Mouse (Mus musculus) activated CD4-positive, CD25-positive, alpha-beta regulatory T cell, adult 4 months (primary cell): Measurements from ENCODE around the gene Acvr1c. TPM values are rescaled to one million over a fixed set of nuclear protein-coding genes. Genes with fewer than 3 reads are reported as not detected.
A peak's percentile ranks its signal among the peaks of the same experiment; 100 is the strongest.

Experiments
- ATAC-seq: one replicate; pipeline ENCODE4 v1.8.0; 2017
- polyA plus RNA-seq, 2 experiments: library from polyadenylated mRNA; unstranded; fragments of 100-300 nt; shearing (Covaris generic); gene quantifications; one replicate each; pipeline ENCODE4 v1.2.1; 2017

Gene Acvr1c
- polyA plus RNA-seq, 2 experiments from 2014 or later: 0.24 to 0.87 TPM

DNA sequence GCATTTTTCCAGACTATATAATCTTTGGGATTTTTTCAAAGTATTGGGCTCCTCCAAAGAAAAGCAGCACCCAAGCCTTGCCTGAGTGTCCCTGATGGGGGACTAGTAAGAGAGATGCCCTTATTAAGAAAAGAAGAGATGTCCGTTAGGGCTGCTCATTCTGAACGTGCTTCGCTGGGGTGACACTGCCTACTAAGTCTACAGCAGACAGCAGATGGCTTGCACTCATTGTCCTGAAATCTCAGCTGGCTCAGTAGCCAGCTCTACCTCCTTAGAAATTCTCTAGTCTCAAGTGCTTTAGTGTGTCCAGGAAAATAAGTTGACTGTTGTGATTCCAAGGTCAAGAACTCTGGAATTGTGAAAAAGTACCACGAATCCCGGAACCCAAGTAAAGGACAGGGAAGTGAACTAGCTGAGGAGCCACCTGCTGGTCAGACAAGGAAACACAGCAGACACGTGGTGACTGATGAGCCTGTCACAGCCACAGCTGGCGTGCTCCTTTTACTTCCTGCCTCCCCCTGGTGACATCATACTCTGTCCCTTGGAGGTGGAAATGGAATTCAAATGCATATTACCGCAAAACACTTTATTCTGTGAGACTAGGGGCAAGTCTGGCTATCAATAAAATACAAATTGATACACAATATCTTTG, 75.3 kb downstream of the Acvr1c start:
- ATAC-seq: peak; percentile 98

DNA sequence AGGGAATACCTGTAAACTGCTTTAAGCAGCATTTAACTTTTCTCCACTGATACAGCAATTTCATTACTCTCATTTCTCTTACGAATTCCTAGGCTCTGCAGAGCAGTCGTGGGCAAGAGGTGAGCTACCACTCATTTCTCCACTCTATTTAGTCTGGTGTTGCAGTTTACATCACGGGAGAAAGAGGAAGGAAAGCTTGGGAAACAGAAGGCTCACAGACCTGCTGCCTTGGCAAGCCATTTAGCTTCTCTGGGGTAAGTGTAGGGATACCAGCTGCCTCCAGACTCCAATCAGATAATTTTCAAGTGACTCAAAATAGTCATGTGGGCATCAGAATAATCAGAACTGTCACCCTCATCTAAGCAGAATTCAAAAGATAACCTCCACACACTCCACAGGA, 76.6 kb downstream of the Acvr1c start:
- no peak for ATAC-seq

DNA sequence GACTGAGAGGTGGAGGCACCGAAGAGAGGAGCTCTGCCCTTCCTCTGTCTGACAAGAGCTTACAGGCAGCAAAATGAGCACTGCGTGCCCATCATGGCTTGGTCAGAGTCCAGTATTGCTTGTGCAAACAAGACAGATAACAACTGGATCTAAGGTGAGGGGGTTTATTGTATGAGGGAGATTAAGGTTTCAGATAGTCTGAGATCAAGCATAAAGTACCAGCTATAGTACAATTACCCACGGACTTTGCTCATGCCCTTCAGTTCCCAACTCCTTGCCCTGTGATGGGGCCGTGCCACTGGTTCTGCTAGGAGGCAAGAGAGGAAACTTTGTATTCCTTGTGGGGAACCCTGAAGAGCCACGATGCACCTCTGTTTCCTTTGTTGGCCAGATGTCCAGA, 78.5 kb downstream of the Acvr1c start:
- no peak for ATAC-seq

DNA sequence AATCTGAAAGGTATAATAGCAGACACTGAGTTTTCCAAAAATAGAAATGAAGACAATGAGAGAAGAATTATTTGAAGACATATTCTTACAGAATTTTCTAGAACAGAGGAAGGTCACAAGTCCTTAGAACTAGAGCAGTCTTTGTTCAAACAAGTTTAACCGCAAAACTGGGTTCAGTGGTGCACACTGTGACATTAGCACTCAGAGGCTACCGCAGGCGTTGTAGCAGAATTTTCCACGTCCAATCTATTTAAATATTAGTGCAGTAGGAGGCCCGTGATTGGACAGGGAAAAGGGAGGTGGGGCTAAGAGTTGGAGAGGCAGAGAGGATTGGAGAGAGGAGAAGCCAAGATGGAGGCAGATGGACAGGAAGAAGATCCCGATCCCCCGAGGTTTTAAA, 81.2 kb downstream of the Acvr1c start:
- no peak for ATAC-seq

DNA sequence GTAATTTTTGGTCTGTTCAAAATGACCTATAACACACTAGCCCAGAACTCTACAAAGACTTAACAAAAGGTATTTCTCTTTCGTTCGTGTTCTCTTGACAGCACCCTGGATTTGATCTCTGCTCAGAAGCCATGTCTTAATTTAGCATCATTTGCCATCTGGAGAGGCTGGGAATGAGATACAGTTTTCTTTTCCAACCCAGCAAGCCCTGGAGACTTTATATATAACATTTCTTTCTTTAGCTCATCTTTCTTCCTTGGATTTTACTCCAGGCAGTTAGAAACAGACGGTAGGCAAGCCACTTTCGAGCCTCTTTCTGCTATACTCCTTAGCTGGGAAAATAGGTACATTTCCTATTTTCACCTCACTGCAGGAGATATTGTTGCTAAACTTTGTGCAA, 117.1 kb downstream of the Acvr1c start:
- no peak for ATAC-seq

DNA sequence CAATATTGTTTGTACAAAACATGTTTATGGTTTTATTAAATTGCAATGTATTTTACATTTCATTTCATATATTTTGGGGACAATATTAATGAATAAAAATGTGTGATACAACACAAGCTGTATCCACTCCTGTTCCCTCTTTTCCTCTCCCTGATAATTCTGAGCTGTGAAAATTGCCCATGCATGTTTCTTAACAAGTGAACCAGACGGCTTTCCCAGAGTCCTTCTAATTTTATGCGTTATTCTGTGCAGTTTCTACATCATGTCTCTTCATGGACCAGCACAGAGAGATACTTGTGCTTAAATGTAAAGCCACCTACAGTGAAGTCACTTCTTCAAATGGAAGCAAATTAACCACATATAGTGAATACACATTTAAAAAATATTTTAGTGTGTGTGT, 120.2 kb downstream of the Acvr1c start:
- ATAC-seq: no peak

Other genes with a start within 250 kb of the Acvr1c start
- gene Cytip, start 162.4 kb downstream of the Acvr1c start, polyA plus RNA-seq: 100 to 1,000 TPM; 474 to 522 TPM
- gene Gm17409, start 112.2 kb upstream of the Acvr1c start, polyA plus RNA-seq: not detected
- under 1 TPM in 1 of 2 experiments, not detected in 1; 0.65 TPM for gene Acvr1, start 209.3 kb upstream of the Acvr1c start, polyA plus RNA-seq
- under 1 TPM in 1 of 2 experiments, not detected in 1; 0.32 TPM for gene Upp2, start 209.4 kb upstream of the Acvr1c start, polyA plus RNA-seq